Mouse (Mus musculus) liver, embryonic 14.5 days (tissue): ENCODE results near the gene B4galt3. TPM values are rescaled to one million over a fixed set of nuclear protein-coding genes. Genes with fewer than 3 reads are reported as not detected.
A peak's percentile ranks its signal among the peaks of the same experiment; 100 is the strongest.

Experiments used
- ATAC-seq: fragments of 200-750 bp; cut with Nextera tagmentation; 2 replicates; pipeline ENCODE4 v1.8.0; 2017; ENCODE audit warnings: moderate number of reproducible peaks, mild to moderate bottlenecking, moderate library complexity; ENCODE audit not compliant: insufficient read depth
- DNase-seq, 3 experiments: peaks; one replicate each; pipeline ENCODE4 v3.0.0-alpha.2; 2012 to 2013; ENCODE audit warnings: low read depth in 3 of 3, low spot score in 3 of 3
- H3K27ac ChIP-seq: fragments of 300-500 bp; sonication (generic); 2 replicates; pipeline ENCODE4 v1.5.1; 2014; ENCODE audit warnings: moderate library complexity, mild to moderate bottlenecking, control low read depth, inconsistent platforms
- H3K27me3 ChIP-seq: fragments of 300-500 bp; sonication (generic); 2 replicates; pipeline ENCODE4 v1.6.1; 2014; ENCODE audit warnings: mild to moderate bottlenecking, low read length, moderate library complexity; ENCODE audit not compliant: control insufficient read depth, insufficient read depth
- H3K36me3 ChIP-seq: fragments of 300-500 bp; sonication (generic); replicated peaks from 2 replicates; pipeline ENCODE4 v1.6.1; 2014; ENCODE audit warnings: low read depth; ENCODE audit not compliant: control insufficient read depth, insufficient read depth
- H3K4me1 ChIP-seq, 2 experiments: fragments of 200-500 bp in 1 of 2; fragments of 300-500 bp in 1 of 2; sonication (generic) in 1 of 2; replicated peaks; 2 replicates each; pipeline ENCODE4 v1.6.1; 2012 to 2014; ENCODE audit warnings: antibody characterized with exemption in 1 of 2, inconsistent platforms in 1 of 2, low read length in 1 of 2; ENCODE audit not compliant: control insufficient read depth in 2 of 2, insufficient read depth in 2 of 2
- H3K4me2 ChIP-seq: fragments of 300-500 bp; sonication (generic); 2 replicates; pipeline ENCODE4 v1.6.1; 2014; ENCODE audit warnings: low read depth, mild to moderate bottlenecking, control low read depth, moderate library complexity
- H3K4me3 ChIP-seq, 2 experiments: fragments of 200-500 bp in 1 of 2; fragments of 300-500 bp in 1 of 2; sonication (generic) in 1 of 2; 2 replicates each; pipeline ENCODE4 v1.5.1; 2012 to 2014; ENCODE audit warnings: low read depth in 2 of 2, low read length in 2 of 2, mild to moderate bottlenecking in 2 of 2, control low read depth in 1 of 2, inconsistent platforms in 1 of 2, moderate library complexity in 1 of 2; ENCODE audit not compliant: insufficient read depth in 1 of 2
- H3K9ac ChIP-seq: fragments of 300-500 bp; sonication (generic); replicated peaks from 2 replicates; pipeline ENCODE4 v1.6.1; 2014; ENCODE audit warnings: mild to moderate bottlenecking, control low read depth, moderate library complexity
- H3K9me3 ChIP-seq: fragments of 300-500 bp; sonication (generic); 2 replicates; pipeline ENCODE4 v1.6.1; 2016; ENCODE audit warnings: low read length, mixed read lengths; ENCODE audit not compliant: control insufficient read depth
- CTCF ChIP-seq: IDR thresholded peaks from 2 replicates; pipeline ENCODE4 v1.5.1; 2016; ENCODE audit warnings: antibody characterized with exemption, low read depth, control low read depth
- EP300 ChIP-seq: IDR thresholded peaks from 2 replicates; pipeline ENCODE4 v1.6.1; 2016; ENCODE audit warnings: antibody characterized with exemption, low read depth
- WGBS: fragments of 180-500 bp; shearing (Covaris S2); extraction: QIAGEN DNeasy Blood & Tissue Kit; methylation state at CpG from one replicate; pipeline ENCODE4 v1.1.7; 2014; ENCODE audit not compliant: insufficient replicate concordance; 5-methylcytosine and 5-hydroxymethylcytosine counted together
- polyA plus RNA-seq, 2 experiments: library from polyadenylated mRNA; depleted of rRNA in 1 of 2; stranded (reverse) in 1 of 2; unstranded in 1 of 2; fragments of >200 nt; fragmentation: Nextera tagmentation in 1 of 2; extraction: Ambion mirVana in 1 of 2; gene quantifications; 2 replicates each; pipeline versions ENCODE4 v1.2.1 to v1.2.3; 2012 to 2014

Gene B4galt3
- polyA plus RNA-seq, 2 experiments = 12.7 to 14.5 TPM

DNA sequence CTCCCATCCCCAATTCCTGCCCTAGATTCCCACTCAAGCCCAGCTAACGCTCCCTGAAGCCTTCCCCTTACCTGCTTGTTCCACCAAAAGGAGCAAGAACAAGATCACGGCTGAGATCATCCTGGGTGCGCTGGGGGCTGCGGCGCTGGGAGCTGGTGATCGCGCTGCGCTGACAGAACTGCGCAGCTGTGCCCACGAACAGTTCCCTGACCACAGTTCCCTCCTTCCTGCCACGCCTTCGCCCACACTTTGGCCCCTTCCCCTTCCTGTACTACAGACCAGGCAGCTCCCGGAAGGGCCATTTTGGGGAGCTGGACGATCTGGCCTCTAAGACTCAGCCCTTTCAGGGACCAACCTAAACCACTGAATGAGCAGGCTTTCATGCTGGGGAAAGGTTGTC is 36.0 kb upstream of the B4galt3 start, which contains the start of gene Fcer1g:
Fcer1g (minus strand) TSS at position 240 of the 400 bp plus-strand sequence.
- Histone ChIP-seq H3K27me3 (no peaks in the 10 kb centered on the region), H3K9ac (0 out of 2 replicates have a peak within 1 kb of the TSS, but pooled peaks have one; percentile 27), H3K4me1 (peaks cover 12 to 24% of the 10 kb centered on the region in 2 experiments), H3K9me3 (no peaks in the 10 kb centered on the region), H3K27ac (peak within 1 kb of the TSS; percentile 23), H3K4me3 (peak within 1 kb of the TSS; percentile 25 to 42), H3K36me3 (peaks cover 37% of the 10 kb centered on the region), H3K4me2 (peak within 1 kb of the TSS; percentile 30)
- DNase-seq = no peak
- TF ChIP-seq CTCF (no peak), EP300 (no peak)
- no peak for ATAC-seq
- WGBS = 24% methylated on average over 14 of the region's 14 CpGs

DNA sequence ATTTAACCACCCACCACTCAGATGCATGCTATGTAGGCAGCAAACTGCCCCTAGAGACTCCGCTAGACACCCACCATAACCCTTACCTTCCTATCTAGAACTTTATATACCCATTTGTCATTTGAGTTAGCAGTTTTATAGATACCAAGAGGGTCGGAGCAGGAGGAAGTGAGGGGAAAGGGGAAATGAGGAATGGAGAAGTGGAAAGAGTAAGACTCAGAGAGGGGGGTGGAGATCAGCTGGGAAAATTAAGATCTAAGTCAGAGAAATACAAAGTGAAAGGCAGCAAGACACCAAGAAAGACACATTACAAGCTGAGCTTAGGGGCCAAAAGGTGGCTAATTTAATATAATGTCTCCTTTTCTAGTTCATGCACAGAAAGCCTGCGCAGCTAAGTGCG is 35.6 kb upstream of the B4galt3 start:
- H3K4me1 ChIP-seq = peaks cover 12 to 24% of the 10 kb centered on the region in 2 experiments
- no peak overlapping the region for H3K9ac ChIP-seq
- DNase-seq = no peak
- H3K36me3 ChIP-seq = peaks cover 39% of the 10 kb centered on the region
- H3K27ac ChIP-seq = no peak overlapping the region
- H3K4me2 ChIP-seq = no peak overlapping the region; the same call in 1 of the 2 replicates
- WGBS = 66% methylated on average over 4 of the region's 4 CpGs
- ATAC-seq = no peak
- no peaks in the 10 kb centered on the region for H3K27me3 ChIP-seq
- no peak overlapping the region for H3K4me3 ChIP-seq
- no peaks in the 10 kb centered on the region for H3K9me3 ChIP-seq
- TF ChIP-seq EP300 (no peak), CTCF (no peak)

DNA sequence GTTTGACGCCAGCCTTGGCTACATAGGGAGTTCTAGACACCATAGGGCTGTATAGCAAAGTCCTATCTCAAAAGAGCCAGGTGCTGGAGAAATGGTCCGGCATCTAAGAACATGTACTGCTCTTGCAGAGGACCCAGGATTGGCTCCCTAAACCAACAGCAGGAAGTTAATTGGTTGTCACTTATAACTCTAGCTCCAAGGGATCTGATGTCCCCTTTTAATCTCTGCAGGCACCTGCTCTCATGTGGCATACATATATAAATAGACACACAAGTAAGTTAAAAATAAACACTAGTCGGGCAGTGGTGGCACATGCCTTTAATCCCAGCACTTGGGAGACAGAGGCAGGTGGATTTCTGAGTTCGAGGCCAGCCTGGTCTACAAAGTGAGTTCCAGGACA is 34.3 kb upstream of the B4galt3 start:
- no peaks in the 10 kb centered on the region for H3K9me3 ChIP-seq
- peaks cover 12 to 22% of the 10 kb centered on the region in 2 experiments for H3K4me1 ChIP-seq
- H3K27ac ChIP-seq = no peak overlapping the region
- peaks cover 39% of the 10 kb centered on the region for H3K36me3 ChIP-seq
- 62% methylated on average over 3 of the region's 4 CpGs for WGBS
- TF ChIP-seq CTCF (no peak), EP300 (no peak)
- no peak overlapping the region for H3K9ac ChIP-seq
- no peaks in the 10 kb centered on the region for H3K27me3 ChIP-seq
- H3K4me2 ChIP-seq = no peak overlapping the region
- H3K4me3 ChIP-seq = no peak overlapping the region
- ATAC-seq (no peak), DNase-seq (no peak)

DNA sequence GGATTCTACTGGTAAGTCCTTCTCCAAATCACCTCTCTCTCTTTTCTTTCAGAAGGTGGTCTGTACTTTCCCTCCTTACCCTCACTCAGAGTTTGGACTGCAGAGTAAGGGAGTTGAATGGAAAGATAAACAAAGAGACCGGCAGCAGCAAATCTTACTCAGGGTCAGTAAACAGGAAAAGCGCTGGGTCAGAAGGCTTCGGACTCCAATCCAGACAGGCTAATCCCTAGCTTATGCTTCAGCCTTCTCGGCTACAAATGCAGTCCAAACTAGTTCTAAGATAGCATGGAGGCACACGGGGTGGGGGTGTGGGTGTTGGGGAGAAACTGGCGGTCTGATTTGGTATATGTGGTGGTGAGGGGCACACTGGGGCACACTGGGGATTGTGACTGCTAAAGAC is 32.7 kb upstream of the B4galt3 start:
- no peak for DNase-seq
- Histone ChIP-seq H3K9ac (no peak overlapping the region), H3K27ac (no peak overlapping the region), H3K27me3 (no peaks in the 10 kb centered on the region), H3K4me3 (no peak overlapping the region), H3K4me2 (no peak overlapping the region), H3K9me3 (no peaks in the 10 kb centered on the region), H3K36me3 (peaks cover 43% of the 10 kb centered on the region), H3K4me1 (peaks cover 10 to 13% of the 10 kb centered on the region in 2 experiments)
- ATAC-seq = no peak
- TF ChIP-seq CTCF = no peak
- no peak for TF ChIP-seq EP300
- 75% methylated on average over 6 of the region's 6 CpGs for WGBS

DNA sequence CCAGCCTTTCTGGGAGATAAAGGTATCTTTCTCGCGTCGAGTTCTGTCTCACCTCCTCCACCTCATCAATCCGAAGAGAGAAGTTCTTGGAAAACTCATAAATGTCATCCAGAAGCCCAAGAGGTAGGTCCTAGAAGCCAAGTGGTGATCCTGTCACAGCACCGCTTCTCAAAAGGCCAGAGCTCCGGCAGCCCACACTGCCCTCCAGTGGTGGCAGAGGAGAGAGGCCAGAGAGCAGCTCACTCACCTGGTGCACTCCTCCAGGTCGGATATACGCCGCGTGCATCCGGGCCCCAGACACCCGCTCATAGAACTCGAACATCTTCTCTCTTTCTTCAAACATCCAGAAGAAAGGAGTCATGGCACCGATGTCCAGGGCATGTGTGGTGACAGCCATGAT is 31.7 kb upstream of the B4galt3 start:
- TF ChIP-seq CTCF = peak; percentile 95
- TF ChIP-seq EP300 = no peak
- no peak overlapping the region for H3K9ac ChIP-seq
- no peak overlapping the region for H3K4me2 ChIP-seq
- H3K4me3 ChIP-seq = no peak overlapping the region
- 65% methylated on average over 14 of the region's 14 CpGs for WGBS
- H3K36me3 ChIP-seq = peaks cover 47% of the 10 kb centered on the region
- H3K9me3 ChIP-seq = no peaks in the 10 kb centered on the region
- peak in 1 of 3 experiments; percentile 49 for DNase-seq
- peaks cover 2 to 3% of the 10 kb centered on the region in 2 experiments; a peak in 3 of 4 replicates for H3K4me1 ChIP-seq
- no peaks in the 10 kb centered on the region for H3K27me3 ChIP-seq
- ATAC-seq = 0 out of 2 replicates have a peak, but pooled peaks have one; percentile 32
- H3K27ac ChIP-seq = no peak overlapping the region
